Mouse (Mus musculus) monocyte, adult 5-6 weeks (primary cell): Measurements from ENCODE around the gene 5330417H12Rik. TPM values are rescaled to one million over a fixed set of nuclear protein-coding genes. Genes with fewer than 3 reads are reported as not detected.

Experiments
- ATAC-seq: fragments of 153-309, 156-312 bp; replicated peaks from 2 replicates; pipeline ENCODE4 v1.8.0; 2017; ENCODE audit warnings: mild to moderate bottlenecking; ENCODE audit not compliant: low TSS enrichment, insufficient number of reproducible peaks, severe bottlenecking, poor library complexity, low FRiP score
- total RNA-seq: library from RNA; stranded (forward); fragments of 200-1000, 200-491, 200-594 nt; gene quantifications from 3 replicates; pipeline ENCODE4 v1.2.3, GENCODE M21; 2017

Gene 5330417H12Rik
- total RNA-seq, 1 experiment from 2014 or later, result not detected

DNA sequence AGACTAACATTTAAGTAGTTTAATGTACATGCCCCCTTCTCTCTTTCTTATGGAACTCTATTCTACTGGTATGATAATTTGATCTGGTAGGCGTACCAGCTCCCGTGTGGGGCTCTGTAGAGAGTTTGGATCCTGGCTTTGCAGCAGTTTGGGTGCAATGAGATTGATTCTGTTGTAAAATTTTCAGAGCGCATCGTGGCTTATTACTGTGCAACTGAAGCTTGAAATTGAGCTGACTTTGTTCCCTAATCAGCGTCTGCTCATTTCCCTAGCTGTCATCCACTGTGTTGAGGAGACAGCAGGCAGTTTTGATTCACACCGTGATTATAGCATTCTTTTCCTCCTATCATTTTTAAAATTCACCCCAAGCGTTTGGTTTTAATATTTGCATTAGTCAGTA is 12.4 kb upstream of the 5330417H12Rik start:
- ATAC-seq, result no peak

DNA sequence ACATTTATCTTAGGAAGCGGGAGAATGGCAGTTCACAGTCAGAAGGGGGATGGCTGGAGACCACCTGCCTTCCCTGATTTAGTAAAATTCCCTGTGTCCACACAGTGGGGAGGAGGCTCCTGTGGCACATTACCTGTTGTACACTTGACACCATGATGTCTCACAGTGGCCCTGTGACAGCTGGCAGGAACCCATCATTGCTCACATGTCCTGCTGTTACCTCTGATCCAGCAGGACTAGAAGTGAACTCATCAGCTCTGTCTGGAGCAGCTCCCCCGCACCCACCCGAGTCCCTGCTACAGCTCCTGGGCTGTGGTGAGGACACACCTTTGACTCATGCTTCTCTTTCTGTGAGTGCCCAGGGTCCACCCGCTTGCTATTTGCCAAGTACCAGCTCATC is 8.2 kb upstream of the 5330417H12Rik start:
- ATAC-seq, result no peak

DNA sequence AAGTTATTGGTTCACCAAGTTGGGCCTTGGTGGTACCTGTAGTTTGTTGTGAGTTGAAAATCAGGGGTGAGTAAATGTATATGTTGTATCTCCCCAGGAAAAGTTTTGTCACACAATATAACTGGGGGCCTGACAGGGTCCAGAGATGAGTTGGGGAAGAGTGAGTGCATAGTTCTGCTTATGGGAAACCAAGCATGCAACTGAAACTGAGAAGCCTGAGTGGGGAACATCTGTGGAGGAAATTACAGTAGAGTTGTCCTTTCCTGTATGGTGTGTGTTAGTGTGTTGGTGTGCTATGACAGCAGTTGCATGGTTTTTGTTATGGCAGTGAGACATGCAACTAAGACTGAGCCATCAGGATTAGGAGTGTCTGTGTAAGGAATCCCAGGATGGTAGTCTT is 3.4 kb upstream of the 5330417H12Rik start:
- ATAC-seq, result no peak

DNA sequence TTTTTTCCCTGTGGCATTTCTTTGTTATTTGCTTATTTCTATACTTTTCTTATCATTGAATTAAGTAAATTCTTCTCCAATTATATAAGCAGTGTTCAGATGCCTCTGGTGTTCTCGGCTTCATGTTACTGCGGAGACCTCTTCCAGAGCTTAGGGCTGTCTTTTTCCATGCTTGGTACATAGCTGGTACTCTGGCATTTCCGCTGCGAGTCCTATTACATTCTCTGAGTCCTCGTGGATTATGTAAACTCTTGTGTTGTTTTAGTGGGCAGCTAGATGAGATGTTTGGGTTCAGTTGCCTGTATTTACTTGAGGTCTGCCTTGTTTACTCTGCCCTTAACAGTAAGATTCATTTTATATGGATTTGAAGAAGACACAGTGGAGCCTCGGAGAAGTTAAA is 820 bp upstream of the 5330417H12Rik start:
- ATAC-seq, result no peak

DNA sequence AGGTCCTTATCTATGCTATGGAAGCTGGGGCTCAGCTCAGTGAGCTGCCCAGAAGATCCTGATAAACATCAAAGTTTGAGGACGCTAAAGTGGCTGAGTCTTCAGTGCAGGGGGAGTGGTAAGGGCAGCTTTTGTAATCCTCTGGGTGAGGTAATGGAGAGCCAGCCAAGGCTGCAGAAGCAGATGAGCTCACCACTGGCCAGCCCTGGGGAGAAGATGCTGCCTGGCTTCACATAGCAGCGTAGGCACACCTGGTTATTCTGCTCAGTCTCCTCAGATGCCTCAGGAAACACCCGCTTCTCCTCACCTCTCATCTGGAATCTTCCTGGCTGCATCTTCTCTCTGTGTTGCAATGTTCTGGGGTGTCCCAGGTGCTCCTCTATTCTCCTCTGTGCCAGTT is 529 bp downstream of the 5330417H12Rik start:
- no peak for ATAC-seq

DNA sequence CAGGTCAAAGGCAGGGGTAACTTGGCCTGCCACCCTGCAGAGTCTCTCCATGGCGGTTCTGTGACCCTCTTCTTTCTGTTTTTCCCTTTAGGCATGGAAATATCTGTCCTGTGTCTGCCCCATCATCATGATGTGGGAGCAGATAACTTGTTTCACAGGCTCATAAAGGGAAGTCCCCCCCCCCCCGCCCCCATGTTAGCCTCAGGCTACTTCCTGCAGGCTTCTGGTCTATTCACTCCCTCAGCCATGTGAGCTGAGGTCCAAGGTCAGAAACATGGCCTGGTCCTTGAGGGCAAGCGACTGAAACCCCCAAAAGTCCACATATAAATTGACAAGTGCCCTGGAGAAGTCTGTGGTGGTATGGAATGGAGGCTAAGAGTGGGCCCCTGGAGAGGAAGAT is 4.8 kb downstream of the 5330417H12Rik start:
- no peak for ATAC-seq

DNA sequence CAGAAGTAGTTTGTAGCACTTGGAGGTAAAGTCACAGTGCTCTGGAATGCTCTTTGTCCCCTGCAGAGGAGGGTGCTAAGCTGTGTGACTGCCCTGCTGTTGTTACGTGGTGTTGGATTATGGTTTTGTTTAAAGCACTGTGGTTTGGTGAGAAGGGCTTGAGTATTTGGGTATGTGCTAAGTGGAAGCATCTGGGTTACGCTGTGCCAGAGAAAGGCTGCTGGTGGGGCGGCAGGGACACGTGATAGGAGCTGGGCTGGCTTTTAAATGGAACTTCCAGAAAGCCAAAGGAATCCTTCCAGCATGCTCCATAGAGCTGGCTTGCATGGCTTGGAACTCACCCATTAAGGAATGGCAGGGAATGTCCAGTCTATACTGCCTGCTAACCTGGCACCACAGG is 5.7 kb downstream of the 5330417H12Rik start:
- ATAC-seq, result no peak

GRCm38 (mm10) chr7:107618028-107618992 is 6.7 kb downstream of the 5330417H12Rik start:
- ATAC-seq, result 0 out of 2 replicates have a peak, but pooled peaks have one; percentile 27

DNA sequence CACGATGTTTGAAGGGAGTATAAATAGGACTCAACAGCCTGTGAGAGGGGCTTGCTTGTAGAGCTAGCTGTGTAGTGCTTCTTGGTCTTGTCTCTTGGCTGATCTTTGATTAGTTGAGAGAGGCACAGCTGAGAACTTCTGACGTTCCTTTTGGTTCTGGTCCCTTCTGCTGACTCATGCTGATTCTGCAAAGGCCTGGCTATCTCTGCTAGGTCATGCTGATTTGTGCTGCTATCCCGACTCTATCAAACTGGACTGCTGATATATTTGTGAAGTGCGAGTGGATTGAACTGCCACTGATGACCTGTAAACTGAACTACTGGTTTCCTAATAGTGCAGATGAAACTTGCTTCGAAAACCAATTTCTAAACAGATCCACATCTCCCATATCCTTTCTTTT is 14.1 kb downstream of the 5330417H12Rik start:
- no peak for ATAC-seq

- ATAC-seq, result no peak
These were observed 15.2 kb downstream of the 5330417H12Rik start for GRCm38 (mm10) chr7:107609622-107610255.

- ATAC-seq, result peak; percentile 47; the same call in 1 of the 2 replicates
These were observed 17.2 kb downstream of the 5330417H12Rik start for GRCm38 (mm10) chr7:107607766-107608165.

DNA sequence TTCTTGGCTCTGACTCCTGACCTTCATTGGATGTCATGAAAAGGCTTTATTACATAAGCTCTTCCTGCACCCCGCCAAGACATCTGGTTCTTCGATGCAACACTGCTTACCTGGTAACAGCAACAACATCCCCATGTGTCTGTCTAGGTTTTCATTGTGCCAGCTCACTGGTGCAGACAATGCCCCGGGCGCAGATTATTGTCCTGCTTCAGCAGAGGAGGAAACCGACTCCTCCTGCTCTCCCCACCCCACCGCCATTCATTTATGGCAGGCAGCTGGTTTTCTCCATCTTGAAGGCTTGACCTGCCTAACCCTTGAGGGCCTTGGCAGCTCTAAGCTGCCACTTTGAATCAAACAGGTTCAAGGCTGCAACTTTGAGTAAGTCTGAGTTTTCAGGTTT is 22.0 kb downstream of the 5330417H12Rik start:
- ATAC-seq, result no peak

DNA sequence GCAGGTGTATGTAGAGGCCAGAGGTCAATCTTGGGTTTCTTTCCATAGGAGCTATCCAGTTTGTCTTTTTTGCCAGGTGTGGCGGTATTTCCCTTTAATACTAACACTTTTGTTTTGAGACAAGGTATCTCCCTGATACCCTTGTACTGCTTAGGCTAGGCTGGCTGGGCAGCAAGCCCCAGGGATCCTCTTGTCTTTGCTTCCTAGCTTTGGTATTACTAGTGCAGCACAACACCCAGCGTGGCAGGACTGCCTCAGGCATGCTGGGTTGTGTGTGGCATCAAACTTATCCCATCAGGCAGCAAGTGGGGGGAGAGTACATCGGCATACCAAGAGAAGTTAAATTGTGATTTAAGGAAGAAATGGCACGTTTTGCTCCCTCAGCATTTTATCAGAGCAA is 22.5 kb downstream of the 5330417H12Rik start:
- ATAC-seq, result no peak

DNA sequence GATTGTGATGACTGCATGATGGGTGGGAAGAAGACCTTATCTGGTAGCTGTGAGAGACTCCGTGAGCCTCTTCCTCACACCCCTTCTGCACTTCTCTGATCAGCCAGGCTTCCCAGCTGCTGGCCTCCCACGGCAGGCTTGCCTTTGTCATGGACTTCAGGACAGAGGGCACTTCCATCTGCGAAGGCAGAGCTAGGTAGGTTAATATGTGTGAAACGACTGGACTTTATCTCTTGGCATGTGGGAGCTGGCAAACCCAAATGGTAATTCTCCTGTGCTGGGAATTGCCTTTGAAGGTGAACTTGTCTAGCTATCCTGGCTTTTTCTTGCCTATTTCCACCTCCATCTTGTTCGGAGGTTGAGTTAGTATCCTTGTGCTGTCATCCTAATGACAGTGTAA is 24.3 kb downstream of the 5330417H12Rik start:
- no peak for ATAC-seq

DNA sequence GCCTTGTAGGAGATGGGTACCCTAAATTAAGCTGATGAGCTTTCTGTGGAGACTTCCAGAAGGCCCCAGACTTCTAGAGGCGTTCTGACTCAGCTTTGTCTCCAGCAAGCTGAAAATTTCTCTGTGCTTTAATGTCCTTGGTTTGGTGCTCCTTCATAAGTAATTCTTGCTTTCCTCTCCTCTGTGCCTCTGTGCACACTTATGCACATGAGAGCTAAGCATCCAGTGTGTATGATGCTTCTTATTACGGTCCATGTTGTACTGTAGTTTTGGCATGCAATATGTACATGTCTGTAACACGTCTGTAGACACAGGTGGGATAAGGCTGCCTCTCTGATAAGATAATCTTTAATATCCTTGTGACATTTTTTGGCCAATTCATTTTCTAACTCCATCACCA is 27.0 kb downstream of the 5330417H12Rik start:
- no peak for ATAC-seq

DNA sequence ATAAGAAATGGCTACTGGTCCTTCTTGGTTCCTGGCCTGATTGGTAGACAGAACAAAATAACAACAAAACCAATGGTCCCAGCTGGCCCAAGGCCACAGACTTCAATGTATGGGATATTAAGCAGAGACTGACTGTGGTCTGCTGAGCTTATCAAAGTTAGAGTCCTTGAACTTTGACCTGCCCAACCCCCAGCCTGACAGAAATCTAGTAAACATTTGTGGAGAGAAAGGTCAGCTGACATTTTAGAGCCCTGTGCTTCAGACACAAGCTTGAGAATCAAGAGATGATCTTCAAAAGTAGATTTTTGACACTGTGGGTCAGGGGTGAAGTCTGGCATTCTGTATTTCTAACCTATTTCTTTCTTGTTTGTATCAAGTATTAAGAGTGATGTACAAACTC is 28.2 kb downstream of the 5330417H12Rik start:
- ATAC-seq, result no peak

DNA sequence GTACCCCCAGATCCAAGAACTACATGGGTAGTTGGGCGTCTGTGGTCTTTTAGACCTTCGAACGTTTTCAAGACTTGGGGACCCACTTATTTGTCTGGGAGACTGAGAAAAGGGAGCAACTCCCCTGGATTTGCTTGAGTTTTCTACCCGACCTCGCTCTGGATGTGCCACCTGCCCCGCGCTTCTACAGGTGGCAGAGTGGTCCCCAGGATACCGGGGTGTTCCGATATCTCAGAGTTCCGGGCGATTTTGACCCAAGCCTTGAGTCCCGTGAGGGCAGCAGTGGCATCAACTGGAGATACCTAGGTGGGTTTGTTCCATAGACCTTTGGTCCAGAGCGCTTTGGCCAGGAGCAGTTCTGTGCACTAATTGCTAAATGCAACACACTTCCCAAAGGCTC is 29.5 kb downstream of the 5330417H12Rik start:
- ATAC-seq, result no peak

GRCm38 (mm10) chr7:107594857-107595402 is 30.0 kb downstream of the 5330417H12Rik start, which contains the start of gene Ppfibp2:
TSS of gene Ppfibp2 (plus strand) at chr7:107595207.
- peak; percentile 83 for ATAC-seq

- ATAC-seq, result peak; percentile 41
These were observed 30.6 kb downstream of the 5330417H12Rik start for GRCm38 (mm10) chr7:107594325-107594856.
